Mouse (Mus musculus) embryo, embryonic 9.5 days (tissue): ENCODE results near the gene Rasgef1b.

Experiments used
- DNase-seq: peaks from one replicate; pipeline ENCODE4 v3.0.0-alpha.2; 2017; ENCODE audit errors: extremely low spot score

Rasgef1b gene

GRCm38 (mm10) chr5:99495354-99496156 lies 233.3 kb downstream of the Rasgef1b start:
- no peak for DNase-seq

GRCm38 (mm10) chr5:99493861-99494260 lies 235.0 kb downstream of the Rasgef1b start:
- DNase-seq = no peak

DNA sequence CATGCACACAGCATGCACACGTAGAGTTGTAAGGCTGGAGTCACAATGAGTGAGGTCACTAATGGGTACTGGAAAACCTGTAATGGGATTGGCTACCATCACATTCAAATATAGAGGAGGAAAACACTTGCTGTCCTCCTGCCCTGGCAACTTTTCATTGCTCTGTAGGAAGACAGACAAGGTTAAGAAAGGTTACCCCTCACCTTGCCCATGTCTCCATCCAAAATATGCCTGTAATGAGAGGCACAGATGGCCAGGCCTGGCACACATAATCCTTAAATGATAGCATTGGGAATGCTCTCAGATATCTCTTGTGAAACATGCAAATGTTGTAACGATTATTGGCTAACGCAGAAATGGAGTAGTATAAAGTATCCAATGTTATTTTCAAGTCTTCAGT lies 235.8 kb downstream of the Rasgef1b start:
- no peak for DNase-seq

DNA sequence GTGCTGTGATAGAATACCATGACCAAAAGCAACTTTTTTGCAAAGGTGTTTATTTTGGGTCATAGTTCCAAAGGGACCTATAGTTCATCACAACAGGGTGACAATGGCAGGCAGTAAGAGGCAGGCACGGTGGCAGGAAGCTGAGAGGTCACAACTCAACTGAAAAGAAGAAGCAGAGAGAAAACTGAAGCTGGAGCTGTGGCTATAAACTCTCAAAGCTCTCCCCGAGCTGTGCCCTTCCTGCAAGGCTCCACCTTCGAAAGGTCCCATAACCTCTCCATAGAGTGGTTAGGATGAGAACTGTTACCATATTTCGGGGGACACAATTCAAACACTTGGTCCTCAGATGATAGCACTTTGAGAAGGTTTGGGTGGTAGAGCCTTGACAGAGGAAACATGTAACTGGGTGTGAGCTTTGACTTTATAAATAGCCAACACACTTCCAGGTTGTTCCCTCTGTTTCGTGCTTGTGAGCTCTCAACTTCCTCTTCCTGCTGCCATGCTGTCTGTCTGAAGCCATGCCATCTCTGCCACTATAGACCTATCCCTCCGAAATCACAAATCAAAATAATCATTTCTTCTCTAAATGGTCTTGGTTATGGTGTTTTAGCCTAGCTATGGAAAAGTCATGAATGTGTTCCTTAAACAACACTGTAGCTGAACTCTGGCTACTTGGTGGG lies 240.2 kb downstream of the Rasgef1b start:
- DNase-seq = no peak

- DNase-seq = no peak
Measured at GRCm38 (mm10) chr5:99487009-99487858, 241.6 kb downstream of the Rasgef1b start.

- DNase-seq = no peak
Measured at GRCm38 (mm10) chr5:99483162-99483561, 245.7 kb downstream of the Rasgef1b start.

- no peak for DNase-seq
Measured at GRCm38 (mm10) chr5:99482524-99482923, 246.3 kb downstream of the Rasgef1b start.

- DNase-seq = no peak
Measured at GRCm38 (mm10) chr5:99482016-99482415, 246.8 kb downstream of the Rasgef1b start.

DNA sequence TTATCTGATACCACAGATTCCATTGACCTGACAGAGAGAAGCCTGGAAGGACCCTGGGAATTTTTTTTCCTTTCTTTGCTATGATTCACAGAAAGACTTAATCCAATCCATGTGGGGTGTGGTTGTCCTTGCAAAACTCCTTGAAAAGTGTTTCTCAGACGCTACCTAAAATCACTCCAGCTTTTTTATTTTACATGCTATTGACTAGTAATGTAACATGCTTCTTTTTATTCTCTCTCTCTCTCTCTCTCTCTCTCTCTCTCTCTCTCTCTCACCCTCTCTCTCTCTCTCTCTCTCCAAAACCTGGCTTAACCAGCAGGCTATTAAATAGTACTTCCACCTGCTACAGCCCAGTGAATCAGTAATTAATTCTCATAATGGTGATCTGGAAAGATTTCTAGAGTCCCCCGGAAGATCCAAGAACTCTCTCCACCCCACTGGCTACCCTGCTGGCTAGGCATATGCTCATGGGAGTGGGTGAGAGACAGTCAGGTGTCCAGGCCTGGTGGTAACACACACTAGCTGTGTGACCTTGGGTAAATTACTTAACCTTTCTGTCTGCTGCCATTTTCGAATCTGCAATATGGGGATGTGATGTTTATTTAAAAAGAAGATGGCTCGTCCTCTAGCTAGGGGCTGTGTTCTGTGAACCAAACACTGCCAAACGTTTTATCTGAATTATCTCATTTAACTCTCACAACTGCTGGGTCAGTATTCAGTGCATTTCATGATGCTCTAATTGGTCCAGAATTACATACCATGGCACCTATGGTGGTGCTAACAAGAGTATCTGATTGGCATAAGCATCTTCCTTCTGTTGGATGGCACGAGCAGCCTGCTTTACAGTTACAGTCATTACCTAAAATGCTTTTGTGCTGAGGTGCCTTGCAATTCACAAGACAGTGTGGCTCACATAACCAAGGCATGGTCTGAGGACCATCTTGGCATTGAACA lies 248.5 kb downstream of the Rasgef1b start:
- DNase-seq = no peak

- peak; percentile 81 for DNase-seq
Measured at GRCm38 (mm10) chr5:99479263-99480077, 249.4 kb downstream of the Rasgef1b start.

- DNase-seq = no peak
Measured at GRCm38 (mm10) chr5:99478716-99479115, 250.1 kb downstream of the Rasgef1b start.

GRCm38 (mm10) chr5:99477420-99477815 lies 251.4 kb downstream of the Rasgef1b start:
- no peak for DNase-seq

- no peak for DNase-seq
Measured at GRCm38 (mm10) chr5:99476640-99477419, 252.0 kb downstream of the Rasgef1b start.

- no peak for DNase-seq
Measured at GRCm38 (mm10) chr5:99472607-99473335, 256.1 kb downstream of the Rasgef1b start.

DNA sequence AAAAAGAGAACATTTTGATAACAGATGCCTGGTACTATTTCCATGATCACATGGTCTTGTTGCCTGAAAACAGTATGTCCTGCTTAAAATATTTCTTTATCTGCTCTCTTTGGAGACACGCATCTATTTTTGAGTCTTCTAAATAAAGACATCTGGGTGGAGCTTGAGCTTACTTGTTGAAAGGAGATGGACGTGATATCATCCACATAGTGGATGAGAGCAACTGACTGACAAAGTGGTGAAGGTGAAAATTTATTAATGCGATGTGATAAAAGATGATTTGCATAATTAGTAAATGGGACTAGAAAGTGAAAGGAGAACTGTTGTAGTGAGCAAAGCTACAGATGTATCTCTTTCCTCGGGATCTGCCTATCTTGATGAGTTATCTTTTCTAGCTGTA lies 257.1 kb downstream of the Rasgef1b start:
- no peak for DNase-seq

DNA sequence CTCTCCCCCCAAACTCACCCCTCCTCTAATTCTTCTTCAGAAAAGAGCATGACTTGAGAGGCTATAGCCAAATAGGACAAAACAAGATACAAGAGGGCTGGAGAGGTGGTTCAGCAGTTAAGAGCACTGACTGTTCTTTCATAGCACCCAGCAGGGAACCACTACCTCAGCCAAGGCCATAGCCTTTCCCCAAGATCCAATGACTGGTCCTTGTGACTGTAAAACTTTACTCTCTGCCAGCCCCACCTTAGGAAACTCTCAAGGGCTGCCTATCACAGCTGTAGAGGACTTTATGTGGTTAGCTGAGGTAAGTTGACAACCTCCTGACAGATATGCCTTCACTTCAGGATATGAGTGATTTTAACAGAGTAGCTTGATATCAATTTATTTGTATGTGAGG lies 258.3 kb downstream of the Rasgef1b start:
- no peak for DNase-seq

GRCm38 (mm10) chr5:99459007-99459406 lies 269.9 kb downstream of the Rasgef1b start:
- DNase-seq = no peak

DNA sequence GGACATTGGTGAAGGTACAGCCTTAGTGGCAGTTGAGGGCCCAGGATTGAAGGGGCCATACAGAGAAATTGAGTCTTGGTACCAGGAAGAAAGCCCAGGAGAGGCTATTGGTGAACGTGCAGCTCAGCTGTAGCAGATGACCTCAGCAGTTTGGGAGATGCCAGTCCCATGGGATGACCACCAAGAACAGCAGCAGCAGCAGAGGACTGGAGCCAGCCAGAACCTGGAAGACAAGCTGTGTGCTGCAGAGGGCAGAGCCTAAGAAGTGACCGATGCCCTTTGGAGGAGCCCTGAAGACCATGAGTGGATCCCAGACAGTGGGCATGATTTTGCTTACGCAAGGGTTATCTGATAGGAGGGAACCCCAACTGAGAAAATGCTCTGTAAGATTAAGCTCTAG lies 271.6 kb downstream of the Rasgef1b start:
- no peak for DNase-seq

DNA sequence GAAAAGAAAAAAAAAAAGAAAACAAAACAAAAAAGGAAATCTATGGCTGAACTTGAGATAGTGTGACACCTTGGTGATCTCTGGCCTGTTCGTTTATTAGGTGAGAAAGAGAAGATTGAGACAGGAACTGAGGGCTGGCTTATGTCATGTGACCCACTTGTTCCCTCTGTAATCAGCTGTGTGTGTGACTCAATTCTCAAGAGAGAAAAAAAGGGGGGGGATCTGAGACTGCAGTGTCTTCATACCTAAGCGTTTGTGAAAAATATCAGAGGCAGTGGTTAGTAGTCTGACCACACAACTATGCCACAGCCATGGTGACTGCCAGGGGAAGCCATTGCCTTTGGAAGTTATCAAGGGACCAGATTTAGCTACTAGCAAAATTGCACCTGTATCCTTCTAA lies 276.9 kb downstream of the Rasgef1b start:
- DNase-seq = no peak
